Comparison of ENCODE assay signal across 10 mouse cellular contexts in genomic region chr5:139978525-139979276, GRCm38 (mm10).
A peak's percentile ranks its signal among the peaks of the same experiment; 100 is the strongest.
DNase-seq lines count a peak whose midpoint lies in the region; ATAC-seq lines count a peak whose summit lies in the region.
"Had no signal": no experiment of that assay in that cellular context is flagged by ENCODE, and none has a peak within 500 bp of the region (broad histone marks: within the 10 kb centered on the region; RNA-seq: fewer than 3 reads in every experiment).

No protein-coding gene starts in this region.

- WGBS in forebrain, embryonic 14.5 days = 7% methylated on average over 13 of the region's 13 CpGs
- 11% methylated on average over 13 of the region's 13 CpGs for WGBS in forebrain, embryonic 11.5 days
- WGBS in midbrain, embryonic 14.5 days = 7% methylated on average over 13 of the region's 13 CpGs
- 10% methylated on average over 13 of the region's 13 CpGs for WGBS in midbrain, embryonic 10.5 days
- WGBS in forebrain, embryonic 13.5 days = 8% methylated on average over 13 of the region's 13 CpGs

- H3K4me3 ChIP-seq in forebrain, embryonic 14.5 days (ENCODE audit: low read depth, low read length) = no peak overlapping the region
- H3K4me3 ChIP-seq in forebrain, embryonic 11.5 days (ENCODE audit: low read depth, low read length) = no peak overlapping the region
- H3K4me3 ChIP-seq in midbrain, embryonic 14.5 days (replicated peaks; ENCODE audit: low read depth, low read length) = no peak overlapping the region
- H3K4me3 ChIP-seq in midbrain, embryonic 10.5 days = no peak overlapping the region
- H3K4me3 ChIP-seq in forebrain, embryonic 13.5 days = no peak overlapping the region
- H3K4me3 ChIP-seq: embryonic facial prominence, embryonic 12.5 days had no signal

- no peaks in the 10 kb centered on the region for H3K4me1 ChIP-seq in forebrain, embryonic 14.5 days (ENCODE audit: control insufficient read depth, insufficient read depth, low read length)
- peaks cover 2% of the 10 kb centered on the region; the same call in 1 of the 2 replicates for H3K4me1 ChIP-seq in forebrain, embryonic 11.5 days (replicated peaks; ENCODE audit: control insufficient read depth, insufficient read depth, low read length)
- H3K4me1 ChIP-seq in midbrain, embryonic 14.5 days (ENCODE audit: control insufficient read depth, insufficient read depth, low read length) = peaks cover 10% of the 10 kb centered on the region
- peaks cover 17% of the 10 kb centered on the region for H3K4me1 ChIP-seq in midbrain, embryonic 10.5 days
- H3K4me1 ChIP-seq in forebrain, embryonic 13.5 days = peaks cover 13% of the 10 kb centered on the region

- no peaks in the 10 kb centered on the region for H3K27me3 ChIP-seq in forebrain, embryonic 14.5 days (replicated peaks; ENCODE audit: control insufficient read depth, insufficient read depth, low read length)
- H3K27me3 ChIP-seq in forebrain, embryonic 11.5 days (ENCODE audit: control insufficient read depth, insufficient read depth, low read length) = no peaks in the 10 kb centered on the region
- H3K27me3 ChIP-seq in midbrain, embryonic 14.5 days (ENCODE audit: control insufficient read depth, insufficient read depth, low read length) = 0 out of 2 replicates have a peak, but pooled peaks cover 3% of the 10 kb centered on the region
- peaks cover 6% of the 10 kb centered on the region; the same call in 1 of the 2 replicates for H3K27me3 ChIP-seq in midbrain, embryonic 10.5 days (ENCODE audit: low read depth, poor library complexity, severe bottlenecking)
- H3K27me3 ChIP-seq in forebrain, embryonic 13.5 days = 0 out of 2 replicates have a peak, but pooled peaks cover 7% of the 10 kb centered on the region

- no peaks in the 10 kb centered on the region for H3K9me3 ChIP-seq in forebrain, embryonic 14.5 days (replicated peaks; ENCODE audit: control insufficient read depth, low read length)
- H3K9me3 ChIP-seq in forebrain, embryonic 11.5 days (ENCODE audit: control insufficient read depth, low read length) = no peaks in the 10 kb centered on the region
- H3K9me3 ChIP-seq in midbrain, embryonic 14.5 days (ENCODE audit: control insufficient read depth, low read length) = no peaks in the 10 kb centered on the region
- no peaks in the 10 kb centered on the region for H3K9me3 ChIP-seq in midbrain, embryonic 10.5 days (replicated peaks)
- no peaks in the 10 kb centered on the region for H3K9me3 ChIP-seq in forebrain, embryonic 13.5 days (replicated peaks)
- H3K9me3 ChIP-seq: embryonic facial prominence, embryonic 12.5 days had no signal

- peak; percentile 20 for DNase-seq in forebrain, embryonic 14.5 days (ENCODE audit: low spot score)
- no peak for DNase-seq in forebrain, embryonic 11.5 days (ENCODE audit: low spot score)
- DNase-seq in midbrain, embryonic 14.5 days = peak; percentile 36
- no peak for DNase-seq in midbrain, embryonic 10.5 days (ENCODE audit: low spot score)
- peak; percentile 69 for DNase-seq in embryo, embryonic 10 days (ENCODE audit: low spot score)
- DNase-seq in natural killer cell, adult 2 months (ENCODE audit: low spot score in 2 of 2) = no peak

- H3K9ac ChIP-seq in forebrain, embryonic 14.5 days (ENCODE audit: low read length) = no peak overlapping the region
- H3K9ac ChIP-seq in forebrain, embryonic 11.5 days (ENCODE audit: low read length) = no peak overlapping the region
- H3K9ac ChIP-seq in midbrain, embryonic 14.5 days (replicated peaks; ENCODE audit: low read length) = no peak overlapping the region
- no peak overlapping the region for H3K9ac ChIP-seq in forebrain, embryonic 13.5 days
- H3K9ac ChIP-seq: embryonic facial prominence, embryonic 12.5 days; liver, embryonic 14.5 days had no signal

- H3K4me2 ChIP-seq in forebrain, embryonic 14.5 days (ENCODE audit: low read length) = no peak overlapping the region
- H3K4me2 ChIP-seq in forebrain, embryonic 11.5 days (ENCODE audit: low read depth, low read length, severe bottlenecking) = no peak overlapping the region
- H3K4me2 ChIP-seq in midbrain, embryonic 14.5 days (ENCODE audit: low read length) = 0 out of 2 replicates have a peak overlapping the region, but pooled peaks have one; percentile 8
- no peak overlapping the region for H3K4me2 ChIP-seq in forebrain, embryonic 13.5 days
- H3K4me2 ChIP-seq: embryonic facial prominence, embryonic 12.5 days had no signal

- H3K36me3 ChIP-seq in forebrain, embryonic 14.5 days (ENCODE audit: control insufficient read depth, insufficient read depth, low read length) = no peaks in the 10 kb centered on the region
- H3K36me3 ChIP-seq in forebrain, embryonic 11.5 days (ENCODE audit: control insufficient read depth, insufficient read depth, low read length) = no peaks in the 10 kb centered on the region
- no peaks in the 10 kb centered on the region for H3K36me3 ChIP-seq in midbrain, embryonic 14.5 days (ENCODE audit: control insufficient read depth, insufficient read depth, low read length)
- no peaks in the 10 kb centered on the region for H3K36me3 ChIP-seq in midbrain, embryonic 10.5 days
- H3K36me3 ChIP-seq in forebrain, embryonic 13.5 days (ENCODE audit: poor library complexity, severe bottlenecking) = no peaks in the 10 kb centered on the region
- H3K36me3 ChIP-seq: embryonic facial prominence, embryonic 12.5 days had no signal

- H3K27ac ChIP-seq in forebrain, embryonic 14.5 days (ENCODE audit: low read depth, low read length) = no peak overlapping the region
- no peak overlapping the region for H3K27ac ChIP-seq in forebrain, embryonic 11.5 days (ENCODE audit: low read depth, low read length)
- H3K27ac ChIP-seq in midbrain, embryonic 14.5 days (replicated peaks; ENCODE audit: low read depth, low read length) = no peak overlapping the region
- no peak overlapping the region for H3K27ac ChIP-seq in midbrain, embryonic 10.5 days (replicated peaks)
- no peak overlapping the region for H3K27ac ChIP-seq in forebrain, embryonic 13.5 days
- H3K27ac ChIP-seq: embryonic facial prominence, embryonic 12.5 days; liver, embryonic 14.5 days had no signal

- no peak for ATAC-seq in forebrain, embryonic 14.5 days
- ATAC-seq in forebrain, embryonic 11.5 days (replicated peaks; ENCODE audit: low FRiP score) = no peak
- no peak for ATAC-seq in midbrain, embryonic 14.5 days (ENCODE audit: low FRiP score, low TSS enrichment)
- ATAC-seq in megakaryocyte-erythroid progenitor cell, adult 5-6 weeks (replicated peaks; ENCODE audit: low FRiP score, low TSS enrichment, poor library complexity, severe bottlenecking) = peak; percentile 72; the same call in 1 of the 2 replicates
- ATAC-seq in forebrain, embryonic 13.5 days = no peak

Comparison
In these comparisons a context has a peak if more than half of its experiments do, and no peak if none do; other contexts are left out.
1. DNase-seq: peak in forebrain, embryonic 14.5 days (single experiment), midbrain, embryonic 14.5 days (single experiment) and embryo, embryonic 10 days (single experiment); none in forebrain, embryonic 11.5 days (single experiment), midbrain, embryonic 10.5 days (single experiment) and natural killer cell, adult 2 months (0 of 2).